Mouse (Mus musculus): ENCODE measurements around the gene Uhmk1. TPM values are rescaled to one million over a fixed set of nuclear protein-coding genes. Genes with fewer than 3 reads are reported as not detected.

Uhmk1 gene
- total and polyA plus RNA-seq, 3 experiments: 3.3 to 86.0 (median 85.0) TPM

DNA sequence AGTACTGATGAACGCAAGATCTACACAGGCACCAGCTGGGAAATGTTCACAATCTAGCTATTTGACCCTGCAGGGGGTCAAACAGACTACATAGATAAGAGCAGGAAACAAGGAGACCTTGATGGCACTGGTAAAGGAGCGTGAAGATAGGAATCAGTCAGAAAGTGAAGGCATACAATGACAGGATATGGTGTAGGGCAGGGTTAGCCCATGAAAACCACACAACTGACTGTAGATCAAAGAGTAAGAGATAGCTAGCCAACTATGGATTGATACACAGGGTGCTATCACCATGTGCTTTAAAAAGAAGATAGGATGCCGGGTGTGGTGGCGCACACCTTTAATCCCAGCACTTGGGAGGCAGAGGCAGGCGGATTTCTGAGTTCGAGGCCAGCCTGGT lies 47.4 kb downstream of the Uhmk1 start:
- H3K4me3 ChIP-seq (ENCODE audit: low read depth, low read length): no peak overlapping the region
- H3K36me3 ChIP-seq (replicated peaks): peaks cover 73% of the 10 kb centered on the region
- H3K27me3 ChIP-seq (ENCODE audit: insufficient read depth, low read length): no peaks in the 10 kb centered on the region
- ATAC-seq (ENCODE audit: extremely low read depth, insufficient number of reproducible peaks, low FRiP score, poor library complexity, severe bottlenecking) (peak; percentile 80), DNase-seq (ENCODE audit: low spot score) (peak; percentile 11)
- H3K9me3 ChIP-seq (replicated peaks): no peaks in the 10 kb centered on the region
- peaks cover 82% of the 10 kb centered on the region for H3K4me1 ChIP-seq (ENCODE audit: insufficient read depth, low read depth, low read length)
- TF ChIP-seq GATA1 (IDR thresholded peaks at IDR 0.05; ENCODE audit: borderline replicate concordance, low read length): no peak
- TF ChIP-seq TAL1 (conservative IDR thresholded peaks at IDR 0.05; ENCODE audit: low read depth, low read length): 0 out of 2 replicates have a peak, but pooled peaks have one; percentile 12
- no peak for TF ChIP-seq CTCF (IDR thresholded peaks at IDR 0.05; ENCODE audit: low read depth, low read length)
- TF ChIP-seq POLR2AphosphoS5 (IDR thresholded peaks at IDR 0.05; ENCODE audit: insufficient replicate concordance, low read depth, low read length): no peak
- TF ChIP-seq GATA2 (IDR thresholded peaks at IDR 0.05; ENCODE audit: borderline replicate concordance, low read depth, low read length): no peak

DNA sequence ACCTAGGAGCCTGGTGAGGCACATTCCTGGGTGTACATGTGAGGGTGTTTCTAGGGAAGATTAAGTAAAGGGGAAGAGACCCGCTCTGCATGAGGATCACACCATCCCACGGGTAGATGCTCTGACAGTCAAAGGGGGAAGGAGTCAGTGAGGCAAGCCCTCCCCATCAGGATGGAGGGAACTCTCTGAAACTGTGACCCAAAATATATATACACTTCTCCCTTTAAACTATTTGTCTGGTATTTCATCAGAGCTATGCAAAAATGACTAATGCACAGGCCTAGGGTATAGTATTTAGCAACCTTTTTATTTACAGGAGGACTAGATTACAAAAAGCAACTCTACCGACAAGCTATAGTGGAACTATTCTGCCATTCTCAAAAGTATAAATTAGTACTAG lies 50.3 kb downstream of the Uhmk1 start:
- Histone ChIP-seq H3K9me3 (replicated peaks) (no peaks in the 10 kb centered on the region), H3K4me1 (ENCODE audit: insufficient read depth, low read depth, low read length) (peaks cover 72% of the 10 kb centered on the region), H3K36me3 (replicated peaks) (peaks cover 74% of the 10 kb centered on the region), H3K27me3 (ENCODE audit: insufficient read depth, low read length) (no peaks in the 10 kb centered on the region), H3K4me3 (ENCODE audit: low read depth, low read length) (no peak overlapping the region)
- ATAC-seq (ENCODE audit: extremely low read depth, insufficient number of reproducible peaks, low FRiP score, poor library complexity, severe bottlenecking) (no peak), DNase-seq (ENCODE audit: low spot score) (no peak)
- TF ChIP-seq TAL1 (conservative IDR thresholded peaks at IDR 0.05; ENCODE audit: low read depth, low read length): no peak
- TF ChIP-seq GATA1 (IDR thresholded peaks at IDR 0.05; ENCODE audit: borderline replicate concordance, low read length): no peak
- no peak for TF ChIP-seq CTCF (IDR thresholded peaks at IDR 0.05; ENCODE audit: low read depth, low read length)
- no peak for TF ChIP-seq GATA2 (IDR thresholded peaks at IDR 0.05; ENCODE audit: borderline replicate concordance, low read depth, low read length)
- TF ChIP-seq POLR2AphosphoS5 (IDR thresholded peaks at IDR 0.05; ENCODE audit: insufficient replicate concordance, low read depth, low read length): no peak

DNA sequence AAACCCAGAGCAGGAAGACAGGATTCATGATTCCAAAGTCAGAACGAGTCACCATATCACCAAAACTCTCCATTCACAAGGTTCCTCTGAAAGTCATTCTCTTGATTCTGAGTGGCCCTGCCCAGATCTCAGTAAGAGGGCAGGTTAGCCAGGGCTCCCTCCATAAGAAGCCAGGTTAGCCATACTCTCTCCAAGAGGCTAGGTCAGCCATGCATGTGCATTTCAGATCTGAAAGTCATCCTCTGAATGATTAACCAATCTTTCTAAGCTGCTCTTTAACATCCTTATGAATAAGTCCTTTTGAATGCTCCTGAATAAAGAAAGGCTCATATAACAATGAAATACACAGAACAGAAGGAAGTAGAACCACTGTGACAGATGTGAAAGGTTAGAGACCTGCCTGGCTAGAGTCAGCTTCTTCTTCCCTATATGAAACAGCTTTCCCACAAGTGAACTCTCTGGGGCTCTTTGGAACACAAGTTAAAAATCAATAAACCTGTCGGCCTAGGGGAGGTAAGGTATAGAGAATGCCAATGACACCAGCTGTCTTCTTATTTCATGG lies 51.1 kb downstream of the Uhmk1 start:
- H3K4me3 ChIP-seq (ENCODE audit: low read depth, low read length): no peak overlapping the region
- H3K27me3 ChIP-seq (ENCODE audit: insufficient read depth, low read length): no peaks in the 10 kb centered on the region
- ATAC-seq (ENCODE audit: extremely low read depth, insufficient number of reproducible peaks, low FRiP score, poor library complexity, severe bottlenecking): no peak
- H3K4me1 ChIP-seq (ENCODE audit: insufficient read depth, low read depth, low read length): peaks cover 66% of the 10 kb centered on the region
- peaks cover 78% of the 10 kb centered on the region for H3K36me3 ChIP-seq (replicated peaks)
- TF ChIP-seq CTCF (IDR thresholded peaks at IDR 0.05; ENCODE audit: low read depth, low read length): no peak
- TF ChIP-seq GATA2 (IDR thresholded peaks at IDR 0.05; ENCODE audit: borderline replicate concordance, low read depth, low read length): no peak
- no peak for TF ChIP-seq POLR2AphosphoS5 (IDR thresholded peaks at IDR 0.05; ENCODE audit: insufficient replicate concordance, low read depth, low read length)
- no peak for TF ChIP-seq TAL1 (conservative IDR thresholded peaks at IDR 0.05; ENCODE audit: low read depth, low read length)
- TF ChIP-seq GATA1 (IDR thresholded peaks at IDR 0.05; ENCODE audit: borderline replicate concordance, low read length): no peak
- no peaks in the 10 kb centered on the region for H3K9me3 ChIP-seq (replicated peaks)
- no peak for DNase-seq (ENCODE audit: low spot score)

DNA sequence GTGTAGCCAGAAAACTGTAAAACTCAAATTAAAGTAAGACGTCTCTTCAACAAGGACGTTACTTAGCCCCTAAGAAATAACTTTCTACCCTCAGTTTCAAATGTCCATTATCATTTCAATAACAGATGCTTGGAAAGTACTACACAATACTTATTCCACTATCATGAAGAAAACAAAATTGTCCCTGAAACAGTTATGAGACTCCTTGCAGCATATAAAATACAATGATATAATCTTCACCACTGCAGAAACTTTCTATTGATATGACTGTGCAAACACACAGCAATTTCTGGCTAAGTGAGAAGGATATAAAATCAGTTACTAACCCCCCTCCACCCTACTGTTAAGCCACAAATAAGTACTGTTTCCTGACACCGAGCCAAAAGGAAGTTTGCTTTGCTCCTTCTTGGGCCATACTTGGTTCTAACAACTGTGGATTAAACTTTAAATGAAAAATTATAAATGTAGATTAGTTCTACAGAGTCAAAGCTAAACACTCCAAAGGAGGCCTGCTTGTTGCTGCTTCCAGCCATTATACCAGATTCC lies 51.7 kb downstream of the Uhmk1 start:
- ATAC-seq (ENCODE audit: extremely low read depth, insufficient number of reproducible peaks, low FRiP score, poor library complexity, severe bottlenecking): peak; percentile 18
- DNase-seq (ENCODE audit: low spot score): no peak

DNA sequence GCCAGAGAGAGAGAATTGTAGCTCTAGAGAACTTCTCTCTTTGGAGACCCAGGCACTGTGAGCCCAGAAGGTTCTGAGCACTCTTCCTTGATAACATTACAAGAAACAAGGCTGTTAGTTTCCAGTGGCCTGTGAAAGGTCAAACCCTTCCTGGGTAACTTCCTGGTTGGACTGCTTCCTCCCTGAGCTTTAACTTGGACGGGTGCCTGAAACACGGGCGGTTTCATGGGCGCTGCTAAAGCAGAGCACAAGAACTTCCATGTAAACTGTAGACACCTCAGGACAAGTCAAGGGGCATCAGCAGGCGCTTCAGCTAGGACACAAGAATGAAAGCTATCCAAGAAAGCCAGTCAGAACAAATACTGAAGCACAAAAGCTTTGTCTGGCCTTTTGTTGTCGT lies 53.3 kb downstream of the Uhmk1 start:
- no peaks in the 10 kb centered on the region for H3K27me3 ChIP-seq (ENCODE audit: insufficient read depth, low read length)

More for the DNA sequence above, 51.7 kb downstream of the Uhmk1 start:
- peaks cover 63% of the 10 kb centered on the region for H3K4me1 ChIP-seq (ENCODE audit: insufficient read depth, low read depth, low read length)
- H3K36me3 ChIP-seq (replicated peaks): peaks cover 82% of the 10 kb centered on the region
- TF ChIP-seq GATA1 (IDR thresholded peaks at IDR 0.05; ENCODE audit: borderline replicate concordance, low read length) (no peak), CTCF (IDR thresholded peaks at IDR 0.05; ENCODE audit: low read depth, low read length) (no peak), POLR2AphosphoS5 (IDR thresholded peaks at IDR 0.05; ENCODE audit: insufficient replicate concordance, low read depth, low read length) (no peak), GATA2 (IDR thresholded peaks at IDR 0.05; ENCODE audit: borderline replicate concordance, low read depth, low read length) (no peak), TAL1 (conservative IDR thresholded peaks at IDR 0.05; ENCODE audit: low read depth, low read length) (no peak)
- no peak overlapping the region for H3K4me3 ChIP-seq (ENCODE audit: low read depth, low read length)
- H3K9me3 ChIP-seq (replicated peaks): no peaks in the 10 kb centered on the region
- H3K27me3 ChIP-seq (ENCODE audit: insufficient read depth, low read length): no peaks in the 10 kb centered on the region

DNA sequence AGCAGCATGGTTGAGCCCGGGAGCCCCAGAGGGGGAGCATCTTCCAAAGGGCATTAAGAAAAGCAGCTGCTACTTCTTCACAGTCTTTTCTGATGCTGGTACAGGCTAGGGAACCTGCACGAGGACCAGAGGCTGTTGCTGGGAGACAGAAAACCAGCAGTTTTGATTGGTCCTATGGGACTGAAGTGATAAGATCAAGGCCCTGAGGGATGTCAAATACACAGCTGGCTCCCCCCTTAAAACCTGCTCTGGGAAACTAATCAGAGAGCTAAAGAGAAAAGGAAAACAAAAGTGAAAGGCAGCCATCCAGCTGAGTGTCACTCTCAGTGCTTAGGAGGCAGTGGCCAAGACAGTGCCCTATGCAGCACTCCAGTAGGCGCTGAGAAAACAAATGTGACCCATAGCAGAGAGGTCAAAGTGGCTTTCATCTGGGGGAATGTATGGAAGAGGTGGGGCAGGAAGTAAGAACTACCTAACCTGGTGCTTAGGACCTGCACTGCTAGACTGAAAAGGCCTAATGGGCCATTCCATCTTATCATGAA lies 54.7 kb downstream of the Uhmk1 start:
- H3K27me3 ChIP-seq (ENCODE audit: insufficient read depth, low read length): no peaks in the 10 kb centered on the region
- H3K9me3 ChIP-seq (replicated peaks): no peaks in the 10 kb centered on the region
- H3K4me3 ChIP-seq (ENCODE audit: low read depth, low read length): no peak overlapping the region
- peaks cover 36% of the 10 kb centered on the region for H3K4me1 ChIP-seq (ENCODE audit: insufficient read depth, low read depth, low read length)
- no peak for DNase-seq (ENCODE audit: low spot score)
- H3K36me3 ChIP-seq (replicated peaks): peaks cover 82% of the 10 kb centered on the region
- ATAC-seq (ENCODE audit: extremely low read depth, insufficient number of reproducible peaks, low FRiP score, poor library complexity, severe bottlenecking): no peak
- TF ChIP-seq CTCF (IDR thresholded peaks at IDR 0.05; ENCODE audit: low read depth, low read length) (no peak), GATA1 (IDR thresholded peaks at IDR 0.05; ENCODE audit: borderline replicate concordance, low read length) (no peak)

More for the DNA sequence above, 53.3 kb downstream of the Uhmk1 start:
- Histone ChIP-seq H3K9me3 (replicated peaks) (no peaks in the 10 kb centered on the region), H3K4me3 (ENCODE audit: low read depth, low read length) (no peak overlapping the region), H3K4me1 (ENCODE audit: insufficient read depth, low read depth, low read length) (peaks cover 49% of the 10 kb centered on the region), H3K36me3 (replicated peaks) (peaks cover 86% of the 10 kb centered on the region)
- DNase-seq (ENCODE audit: low spot score) (no peak), ATAC-seq (ENCODE audit: extremely low read depth, insufficient number of reproducible peaks, low FRiP score, poor library complexity, severe bottlenecking) (no peak)
- TF ChIP-seq TAL1 (conservative IDR thresholded peaks at IDR 0.05; ENCODE audit: low read depth, low read length): no peak
- TF ChIP-seq CTCF (IDR thresholded peaks at IDR 0.05; ENCODE audit: low read depth, low read length): no peak
- TF ChIP-seq GATA1 (IDR thresholded peaks at IDR 0.05; ENCODE audit: borderline replicate concordance, low read length): no peak
